Mouse (Mus musculus) stomach, postnatal 0 days (tissue): ENCODE measurements around the gene Sema3a.

Experiments
- CTCF ChIP-seq: IDR thresholded peaks from 2 replicates; pipeline ENCODE4 v1.5.1; 2016; ENCODE audit warnings: antibody characterized with exemption, low read depth, mild to moderate bottlenecking, moderate library complexity
- EP300 ChIP-seq: optimal IDR thresholded peaks from 2 replicates; pipeline ENCODE3; 2016; ENCODE audit warnings: antibody characterized with exemption

DNA sequence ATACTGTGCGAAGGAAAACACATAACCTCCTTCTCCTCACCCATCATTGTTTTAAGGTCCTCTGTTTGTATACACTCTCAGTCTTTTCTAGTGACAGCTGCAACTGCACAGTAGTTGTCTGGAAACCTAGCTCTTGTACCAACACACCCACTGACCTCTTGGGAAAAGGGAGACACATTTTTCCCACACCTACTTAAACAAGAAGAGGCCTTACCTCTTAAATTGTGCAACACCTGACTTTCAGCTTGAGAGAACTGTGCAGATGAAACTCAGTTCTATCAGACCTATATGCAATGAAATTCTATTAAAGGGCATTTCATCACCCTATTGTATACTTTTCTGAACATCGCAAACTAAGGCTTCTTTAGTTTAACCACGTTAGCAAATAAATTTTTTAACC, 262.5 kb downstream of the Sema3a start:
- no peak for TF ChIP-seq CTCF
- no peak for TF ChIP-seq EP300
